Mouse (Mus musculus): ENCODE results near the gene Tdp2.
"Not testable (repeated sequence)": the region's sequence is repeated elsewhere in the genome, so short reads cannot be mapped to it uniquely, and the experiment has no call there.

GRCm38 (mm10) chr13:24837765-24838164 is 6.3 kb downstream of the Tdp2 start:
- TF ChIP-seq POLR2A (IDR thresholded peaks at IDR 0.05; ENCODE audit: insufficient read length, low read depth); REST (IDR thresholded peaks at IDR 0.05; ENCODE audit: insufficient read depth, insufficient read length); MYOG (IDR thresholded peaks at IDR 0.05; ENCODE audit: control insufficient read depth in 1 of 3, insufficient read depth in 1 of 3, insufficient read length in 2 of 3, low read depth in 2 of 3): not testable (repeated sequence)

Measured in myocyte (in vitro differentiated cells).